Mouse (Mus musculus): ENCODE results near the gene Nelfb.

DNA sequence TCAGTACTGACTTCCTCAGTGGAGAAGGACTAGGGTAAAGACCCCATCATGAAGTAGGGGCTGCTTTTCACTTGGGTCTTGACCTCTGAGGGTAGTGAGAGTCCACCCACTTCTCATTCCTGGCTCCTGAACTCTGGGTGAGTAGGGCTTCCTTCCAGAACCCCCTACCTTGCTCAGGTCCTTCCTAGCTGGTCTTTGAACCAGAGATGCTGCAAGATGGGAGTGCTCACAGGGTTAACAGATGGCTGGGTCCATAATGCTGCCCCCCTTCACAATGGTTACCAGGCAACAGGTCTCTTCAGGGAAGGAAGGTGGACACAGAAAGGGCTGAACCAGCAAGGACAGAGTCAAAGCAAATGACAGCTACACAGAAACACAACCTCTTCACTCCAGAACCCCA is 7.2 kb upstream of the Nelfb start, which contains the start of gene Fam166a:
- TF ChIP-seq GATA1 (IDR thresholded peaks at IDR 0.05; ENCODE audit: borderline replicate concordance, low read length) (no peak), FLI1 (IDR thresholded peaks at IDR 0.05; ENCODE audit: low read length) (no peak)
